Mouse (Mus musculus) macrophage (primary cell): ENCODE results near the gene 4930523C07Rik. TPM values are rescaled to one million over a fixed set of nuclear protein-coding genes. Genes with fewer than 3 reads are reported as not detected.

Experiments used
- H3K27ac ChIP-seq: fragments of 350-480 bp; formaldehyde crosslinking; 2 replicates; pipeline ENCODE4 v1.9.0; 2021
- H3K36me3 ChIP-seq: fragments of 350-480 bp; formaldehyde crosslinking; 2 replicates; pipeline ENCODE4 v1.9.0; 2021; ENCODE audit errors: inconsistent target
- H3K4me3 ChIP-seq: fragments of 350-480 bp; formaldehyde crosslinking; 2 replicates; pipeline ENCODE4 v1.9.0; 2021; ENCODE audit errors: inconsistent target
- H3K79me2 ChIP-seq: fragments of 350-480 bp; formaldehyde crosslinking; 2 replicates; pipeline ENCODE4 v1.9.0; 2021; ENCODE audit errors: inconsistent target
- WGBS: methylation state at CpG from one replicate; pipeline ENCODE4 v1.1.7; 2026; ENCODE audit warnings: inconsistent platforms; ENCODE audit not compliant: missing documents; 5-methylcytosine and 5-hydroxymethylcytosine counted together
- polyA plus RNA-seq: library from polyadenylated mRNA; stranded (reverse); fragments of 250-400 nt; gene quantifications from 3 replicates; pipeline ENCODE4 v1.2.4, GENCODE M21; 2018; ENCODE audit warnings: inconsistent platforms

Gene 4930523C07Rik
- polyA plus RNA-seq, 1 experiment from 2014 or later, result 0.75 TPM

DNA sequence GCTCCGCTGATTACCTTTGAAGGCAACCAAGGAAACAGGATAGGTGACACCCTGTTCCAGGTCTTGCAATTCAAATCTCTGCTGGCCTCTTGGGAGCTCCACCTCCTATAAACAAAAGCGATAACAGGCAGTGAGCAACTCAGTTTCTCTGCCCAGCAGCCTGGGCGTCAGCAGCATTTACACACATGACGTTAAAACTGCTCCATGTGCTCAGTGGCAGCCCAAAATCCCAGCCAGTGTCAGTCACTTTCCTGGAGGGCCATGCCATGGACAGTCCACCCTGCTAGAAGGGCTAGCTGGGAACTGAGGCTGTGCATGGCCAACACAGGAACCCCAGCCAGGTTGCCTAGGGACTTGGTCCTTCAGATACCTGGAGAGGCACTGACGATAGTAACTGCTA, 61.2 kb downstream of the 4930523C07Rik start:
- Histone ChIP-seq H3K27ac (no peak overlapping the region), H3K36me3 (no peaks in the 10 kb centered on the region), H3K4me3 (no peak overlapping the region), H3K79me2 (no peaks in the 10 kb centered on the region)
- 94% methylated on average over 5 of the region's 5 CpGs for WGBS

- Histone ChIP-seq H3K4me3 (no peak overlapping the region), H3K79me2 (no peaks in the 10 kb centered on the region), H3K27ac (no peak overlapping the region), H3K36me3 (no peaks in the 10 kb centered on the region)
- WGBS, result 91% methylated on average over 2 of the region's 2 CpGs
Measured at GRCm38 (mm10) chr1:160108604-160109003, 64.4 kb downstream of the 4930523C07Rik start.

GRCm38 (mm10) chr1:160123957-160124356, 79.8 kb downstream of the 4930523C07Rik start:
- H3K4me3 ChIP-seq, result no peak overlapping the region
- H3K79me2 ChIP-seq, result no peaks in the 10 kb centered on the region
- whole genome bisulfite sequencing, result 90% methylated on average over 2 of the region's 2 CpGs
- no peaks in the 10 kb centered on the region for H3K36me3 ChIP-seq
- no peak overlapping the region for H3K27ac ChIP-seq

Other genes starting within 250 kb of the 4930523C07Rik start
- not detected in 3 replicates for gene Tnn, start 109.2 kb downstream of the 4930523C07Rik start, polyA plus RNA-seq
- gene Mrps14, start 150.8 kb downstream of the 4930523C07Rik start, polyA plus RNA-seq, result 21.0 to 70.9 TPM (median 48.1 TPM) in 3 replicates
- 63.0 to 123 TPM (median 82.7 TPM) in 3 replicates for gene Cacybp, start 168.5 kb downstream of the 4930523C07Rik start, polyA plus RNA-seq